Mouse (Mus musculus) intestine, embryonic 16.5 days (tissue): ENCODE measurements around the gene Bik. TPM values are rescaled to one million over a fixed set of nuclear protein-coding genes. Genes with fewer than 3 reads are reported as not detected.
A peak's percentile ranks its signal among the peaks of the same experiment; 100 is the strongest.

Source experiments
- ATAC-seq: fragments of 200-750 bp; cut with Nextera tagmentation; 2 replicates; pipeline ENCODE4 v1.8.0; 2017; ENCODE audit warnings: moderate TSS enrichment, moderate library complexity
- H3K27ac ChIP-seq: fragments of 300-500 bp; sonication (generic); 2 replicates; pipeline ENCODE4 v1.5.1; 2014; ENCODE audit warnings: mild to moderate bottlenecking, low read length
- H3K27me3 ChIP-seq: fragments of 300-500 bp; sonication (generic); replicated peaks from 2 replicates; pipeline ENCODE4 v1.6.1; 2014; ENCODE audit warnings: low read length, control low read depth, mixed read lengths; ENCODE audit not compliant: control insufficient read depth, insufficient read depth
- H3K36me3 ChIP-seq: fragments of 300-500 bp; sonication (generic); 2 replicates; pipeline ENCODE4 v1.6.1; 2014; ENCODE audit warnings: low read length, control low read depth; ENCODE audit not compliant: control insufficient read depth, insufficient read depth
- H3K4me1 ChIP-seq: fragments of 300-500 bp; sonication (generic); 2 replicates; pipeline ENCODE4 v1.6.1; 2014; ENCODE audit warnings: low read length, control low read depth, mixed read lengths; ENCODE audit not compliant: control insufficient read depth, insufficient read depth
- H3K4me2 ChIP-seq: fragments of 300-500 bp; sonication (generic); 2 replicates; pipeline ENCODE4 v1.6.1; 2014; ENCODE audit warnings: low read depth, low read length, control low read depth
- H3K4me3 ChIP-seq: fragments of 300-500 bp; sonication (generic); 2 replicates; pipeline ENCODE4 v1.5.1; 2014; ENCODE audit warnings: mild to moderate bottlenecking, low read length
- H3K9ac ChIP-seq: fragments of 300-500 bp; sonication (generic); 2 replicates; pipeline ENCODE4 v1.6.1; 2014; ENCODE audit warnings: low read depth, low read length
- H3K9me3 ChIP-seq: fragments of 300-500 bp; sonication (generic); 2 replicates; pipeline ENCODE4 v1.6.1; 2016; ENCODE audit warnings: low read length, control low read depth; ENCODE audit not compliant: control insufficient read depth
- WGBS: fragments of 180-500 bp; shearing (Covaris S2); extraction: QIAGEN DNeasy Blood & Tissue Kit; methylation state at CpG from one replicate; pipeline ENCODE4 v1.1.7; 2014; 5-methylcytosine and 5-hydroxymethylcytosine counted together
- polyA plus RNA-seq: library from polyadenylated mRNA; unstranded; fragments of >200 nt; fragmentation: Nextera tagmentation; extraction: Ambion mirVana; gene quantifications from 2 replicates; pipeline ENCODE4 v1.2.1, GENCODE M21; 2015

Gene Bik
- polyA plus RNA-seq = 3.1 and 4.3 TPM in 2 replicates

DNA sequence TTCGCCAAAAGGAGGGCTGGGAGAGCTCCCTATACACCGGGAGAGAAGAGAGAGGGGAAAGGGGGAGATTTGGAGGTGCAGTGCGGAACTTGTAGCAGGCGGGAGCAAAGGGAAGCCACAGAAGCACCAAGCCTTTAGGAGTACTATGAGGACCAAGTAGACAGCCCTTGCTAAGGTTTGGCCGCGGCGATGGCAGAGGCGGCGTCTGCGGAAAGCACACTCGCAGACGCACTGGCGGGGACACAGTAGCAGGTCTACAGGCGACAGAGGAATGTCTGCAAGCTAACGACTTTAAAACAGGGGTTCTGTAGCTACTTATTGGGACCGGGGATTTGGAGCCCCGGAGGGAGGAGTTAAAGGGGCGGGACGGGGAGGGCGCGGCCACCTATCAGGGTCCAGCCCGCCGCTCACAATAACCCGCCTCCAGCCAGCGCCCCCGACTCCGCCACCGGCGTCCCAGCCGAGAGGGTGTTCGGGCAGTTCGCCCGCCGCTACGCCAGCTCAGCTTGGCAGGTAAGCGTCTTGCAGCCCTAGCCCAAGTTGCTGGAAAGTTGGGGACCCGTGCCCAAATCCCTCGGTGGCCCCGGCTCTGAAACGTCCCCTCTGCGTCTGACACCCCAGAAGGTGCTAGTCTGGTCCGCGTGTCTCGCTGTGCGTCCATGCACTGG, at the start of gene Bik:
Gene Bik (plus strand): TSS at position 439 of the 668 bp plus-strand sequence.
- Histone ChIP-seq H3K4me3 (peak within 1 kb of the TSS; percentile 64), H3K9me3 (no peaks in the 10 kb centered on the region), H3K9ac (peak within 1 kb of the TSS; percentile 67), H3K4me1 (peaks cover 21% of the 10 kb centered on the region), H3K36me3 (no peaks in the 10 kb centered on the region), H3K27ac (no peak within 1 kb of the TSS), H3K4me2 (peak within 1 kb of the TSS; percentile 97), H3K27me3 (peaks cover 24% of the 10 kb centered on the region)
- under 1% methylated on average over 45 of the region's 45 CpGs for WGBS
- ATAC-seq = peak; percentile 82

DNA sequence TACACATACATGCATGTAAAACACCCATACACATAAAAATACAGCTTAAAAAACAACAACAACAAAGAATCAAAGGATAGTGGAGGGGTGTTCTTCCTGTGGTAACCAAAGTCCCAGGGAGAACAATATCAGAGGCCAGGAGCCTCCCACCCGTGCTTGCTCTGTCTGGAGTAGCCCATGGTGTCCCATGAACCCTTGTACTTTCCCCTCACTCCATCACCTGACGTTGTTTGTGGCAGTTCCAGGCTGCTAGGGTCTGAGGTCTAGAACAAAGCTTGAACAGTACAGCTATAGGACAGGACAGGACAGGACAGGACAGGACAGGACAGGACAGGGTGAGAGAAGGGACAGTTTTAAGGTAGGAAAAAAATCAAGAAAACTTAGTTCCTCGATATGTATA, 48.6 kb upstream of the Bik start:
- 64% methylated on average over 3 of the region's 3 CpGs for WGBS
- ATAC-seq = no peak
- Histone ChIP-seq H3K36me3 (no peaks in the 10 kb centered on the region), H3K9ac (no peak overlapping the region), H3K4me3 (no peak overlapping the region), H3K4me2 (no peak overlapping the region), H3K27me3 (no peaks in the 10 kb centered on the region), H3K4me1 (peaks cover 18% of the 10 kb centered on the region), H3K9me3 (no peaks in the 10 kb centered on the region), H3K27ac (no peak overlapping the region)

DNA sequence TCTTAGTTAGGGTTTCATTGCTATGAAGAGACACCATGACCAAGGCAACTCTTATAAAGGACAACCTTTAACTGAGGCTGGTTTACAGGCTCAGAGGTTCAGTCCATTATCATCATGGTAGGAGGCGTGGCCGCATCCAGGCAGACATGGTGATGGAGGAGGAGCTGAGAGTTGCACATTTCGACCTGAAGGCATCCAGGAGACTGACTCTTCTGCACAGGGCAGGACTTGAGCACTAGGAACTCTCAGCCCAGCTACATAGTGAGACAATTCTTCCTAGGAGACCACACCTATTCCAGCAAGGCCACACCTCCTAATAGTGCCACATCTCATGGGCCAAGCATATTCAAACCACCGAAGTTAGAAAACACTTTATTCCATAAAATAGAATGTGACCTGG, 46.8 kb upstream of the Bik start:
- WGBS = 87% methylated on average over 4 of the region's 4 CpGs
- Histone ChIP-seq H3K9ac (no peak overlapping the region), H3K36me3 (0 out of 2 replicates have a peak, but pooled peaks cover 2% of the 10 kb centered on the region), H3K4me2 (no peak overlapping the region), H3K9me3 (no peaks in the 10 kb centered on the region), H3K27ac (no peak overlapping the region), H3K27me3 (no peaks in the 10 kb centered on the region), H3K4me3 (no peak overlapping the region), H3K4me1 (peaks cover 5% of the 10 kb centered on the region)
- no peak for ATAC-seq

DNA sequence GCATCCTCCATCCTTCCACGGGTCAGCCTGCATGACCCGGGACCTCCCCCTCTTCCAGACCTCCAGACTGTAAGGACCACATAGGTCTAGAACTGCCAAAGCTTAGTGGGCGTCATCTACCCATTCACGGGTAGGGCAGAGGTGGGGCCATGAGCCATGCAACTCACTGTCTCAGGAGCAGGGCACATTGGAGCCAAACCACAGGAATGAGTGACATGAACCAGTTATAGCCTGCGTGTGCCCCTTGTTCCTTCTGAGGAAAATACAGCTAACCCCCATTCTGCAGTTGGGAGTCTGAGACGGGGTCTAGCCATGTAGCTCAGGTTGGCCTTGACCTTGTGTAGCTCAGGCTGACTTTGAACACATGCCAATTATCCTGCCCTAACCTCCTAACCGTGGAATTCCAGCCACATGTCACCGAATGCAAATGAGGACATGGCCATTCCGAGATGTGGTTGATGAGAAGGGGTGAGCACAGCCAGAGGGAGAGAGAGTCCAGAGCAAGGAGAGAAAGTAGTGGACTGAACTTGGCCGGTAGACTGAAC, 45.4 kb upstream of the Bik start:
- 70% methylated on average over 10 of the region's 10 CpGs for WGBS
- no peaks in the 10 kb centered on the region for H3K27me3 ChIP-seq
- H3K9me3 ChIP-seq = no peaks in the 10 kb centered on the region
- H3K9ac ChIP-seq = no peak overlapping the region
- H3K4me3 ChIP-seq = no peak overlapping the region
- H3K4me1 ChIP-seq = 0 out of 2 replicates have a peak, but pooled peaks cover 3% of the 10 kb centered on the region
- H3K36me3 ChIP-seq = 0 out of 2 replicates have a peak, but pooled peaks cover 2% of the 10 kb centered on the region
- ATAC-seq = no peak
- H3K27ac ChIP-seq = no peak overlapping the region
- no peak overlapping the region for H3K4me2 ChIP-seq

DNA sequence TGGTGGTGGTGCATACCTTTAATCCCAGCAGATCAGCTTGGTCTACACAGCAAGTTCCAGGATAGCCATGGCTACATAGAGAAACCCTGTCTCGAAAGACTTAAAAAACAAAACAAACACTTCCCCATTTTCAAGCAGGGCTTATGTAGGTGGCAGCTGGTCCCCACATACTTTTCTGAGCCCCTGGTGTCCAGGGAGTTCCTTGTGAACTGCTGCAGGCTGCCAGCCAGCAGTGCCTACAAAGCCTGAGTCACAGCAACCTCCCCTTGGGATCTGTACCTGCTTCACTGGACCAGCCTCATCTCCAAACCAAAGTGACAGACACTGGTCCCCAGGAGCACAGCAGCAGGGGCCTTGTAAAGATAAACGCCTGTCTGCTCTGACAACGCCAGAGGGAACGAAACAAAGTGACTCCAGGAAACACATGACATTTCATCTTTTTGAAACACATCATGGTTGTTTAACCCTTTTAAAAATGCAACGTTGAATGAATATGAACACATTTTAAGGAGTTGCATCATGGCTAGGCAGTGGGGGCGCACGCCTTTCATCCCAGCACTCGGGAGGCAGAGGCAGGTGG, 43.9 kb upstream of the Bik start:
- no peaks in the 10 kb centered on the region for H3K27me3 ChIP-seq
- 0 out of 2 replicates have a peak, but pooled peaks cover 2% of the 10 kb centered on the region for H3K36me3 ChIP-seq
- H3K4me1 ChIP-seq = 0 out of 2 replicates have a peak, but pooled peaks cover 3% of the 10 kb centered on the region
- H3K4me3 ChIP-seq = no peak overlapping the region
- no peaks in the 10 kb centered on the region for H3K9me3 ChIP-seq
- H3K9ac ChIP-seq = no peak overlapping the region
- H3K4me2 ChIP-seq = no peak overlapping the region
- no peak overlapping the region for H3K27ac ChIP-seq
- no peak for ATAC-seq
- 73% methylated on average over 8 of the region's 8 CpGs for WGBS

DNA sequence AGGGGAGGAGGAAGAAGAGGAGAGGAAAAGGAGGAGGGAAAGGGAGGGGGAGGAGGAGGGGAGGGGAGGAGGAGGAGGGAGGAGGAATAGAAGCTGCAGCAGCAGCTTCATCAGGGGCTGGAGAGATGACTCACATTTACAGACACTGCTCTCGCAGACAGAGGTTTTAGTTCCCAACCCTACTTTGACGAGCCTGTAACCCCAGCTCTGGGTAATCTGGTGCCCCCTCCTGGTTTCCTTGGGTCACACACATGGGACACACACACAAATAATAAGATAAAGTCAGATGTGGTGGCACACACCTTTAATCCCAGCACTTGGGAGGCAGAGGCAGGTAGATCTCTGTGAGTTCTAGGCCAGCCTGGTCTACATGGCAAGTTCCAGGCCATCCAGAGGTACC, 43.2 kb upstream of the Bik start:
- WGBS = 33% methylated on average over 2 of the region's 2 CpGs
- Histone ChIP-seq H3K9ac (no peak overlapping the region), H3K27me3 (no peaks in the 10 kb centered on the region), H3K9me3 (no peaks in the 10 kb centered on the region), H3K4me2 (no peak overlapping the region), H3K4me1 (0 out of 2 replicates have a peak, but pooled peaks cover 3% of the 10 kb centered on the region), H3K36me3 (0 out of 2 replicates have a peak, but pooled peaks cover 2% of the 10 kb centered on the region), H3K4me3 (no peak overlapping the region), H3K27ac (no peak overlapping the region)
- ATAC-seq = 0 out of 2 replicates have a peak, but pooled peaks have one; percentile 32

DNA sequence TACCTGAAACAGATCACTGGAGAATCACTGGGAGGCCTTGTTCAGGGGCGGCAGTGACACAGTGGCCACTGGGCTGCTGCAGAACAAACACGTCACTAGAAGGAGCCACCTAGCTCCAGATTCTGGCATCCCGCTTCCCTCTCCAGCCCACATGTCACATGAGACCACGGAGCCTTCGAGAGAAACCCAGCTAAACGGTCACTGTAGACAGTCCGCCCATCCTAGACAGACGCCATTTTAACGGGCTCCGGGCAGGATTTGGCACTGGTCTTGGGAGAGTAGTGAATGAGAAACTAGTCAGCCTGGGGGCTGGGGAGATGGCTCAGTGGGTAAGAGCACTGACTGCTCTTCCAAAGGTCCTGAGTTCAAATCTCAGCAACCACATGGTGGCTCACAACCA, 42.4 kb upstream of the Bik start:
- Histone ChIP-seq H3K36me3 (0 out of 2 replicates have a peak, but pooled peaks cover 2% of the 10 kb centered on the region), H3K27ac (no peak overlapping the region), H3K27me3 (no peaks in the 10 kb centered on the region), H3K4me3 (no peak overlapping the region), H3K9ac (no peak overlapping the region), H3K4me1 (0 out of 2 replicates have a peak, but pooled peaks cover 3% of the 10 kb centered on the region), H3K4me2 (no peak overlapping the region), H3K9me3 (no peaks in the 10 kb centered on the region)
- ATAC-seq = no peak
- WGBS = 89% methylated on average over 10 of the region's 10 CpGs

DNA sequence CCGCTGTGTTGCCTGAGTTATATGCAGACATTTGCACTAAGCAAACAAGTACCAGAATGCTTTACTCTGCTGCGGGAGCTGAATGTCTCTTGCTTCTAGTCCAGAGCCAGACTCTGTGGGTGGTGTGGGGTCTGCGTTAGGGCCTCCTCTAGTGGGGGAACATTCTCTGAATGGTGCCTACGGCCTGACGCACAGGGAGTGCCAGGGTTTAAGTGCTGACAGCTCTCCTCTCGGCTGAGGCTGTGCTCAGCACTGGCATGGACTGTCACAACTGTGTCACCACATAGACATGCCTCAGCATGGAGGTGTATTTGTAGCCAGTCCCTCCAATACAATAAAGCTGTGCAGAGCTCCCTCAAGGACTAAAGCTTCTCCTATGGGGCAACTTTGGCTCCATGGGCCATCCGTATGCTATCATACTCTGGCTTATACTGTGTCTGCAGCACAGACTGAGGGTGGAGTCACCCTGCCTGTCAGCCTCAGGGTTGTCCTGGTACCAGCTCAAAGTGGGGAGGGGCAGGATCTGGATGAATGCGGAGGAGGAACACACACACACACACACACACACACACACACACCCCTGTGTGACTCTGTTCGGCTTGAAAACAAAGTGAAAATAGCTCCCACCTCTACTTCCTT, 39.1 kb upstream of the Bik start:
- no peak for ATAC-seq
- Histone ChIP-seq H3K4me2 (no peak overlapping the region), H3K27me3 (no peaks in the 10 kb centered on the region), H3K4me3 (no peak overlapping the region), H3K36me3 (0 out of 2 replicates have a peak, but pooled peaks cover 2% of the 10 kb centered on the region), H3K9ac (no peak overlapping the region), H3K4me1 (no peaks in the 10 kb centered on the region), H3K27ac (no peak overlapping the region), H3K9me3 (no peaks in the 10 kb centered on the region)
- WGBS = 78% methylated on average over 9 of the region's 9 CpGs

DNA sequence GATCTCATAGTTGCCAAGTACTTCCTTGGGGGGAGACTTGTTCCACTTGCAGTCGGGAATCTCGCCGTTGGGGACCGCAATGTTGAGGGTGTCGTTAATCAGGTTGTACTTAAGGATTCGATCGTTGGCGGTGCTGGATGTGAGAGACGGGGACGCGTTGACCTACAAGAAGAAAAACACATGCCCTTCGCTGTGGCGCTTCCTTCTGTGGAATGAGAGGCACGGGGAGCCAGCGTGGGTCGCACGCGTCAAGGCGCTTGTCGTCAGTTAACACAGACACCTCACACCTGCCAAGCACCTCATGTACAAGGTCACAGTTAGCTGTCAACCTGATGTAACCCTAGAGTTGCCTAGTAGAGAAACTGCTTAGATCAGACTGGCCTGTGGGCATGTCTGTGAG, 37.2 kb upstream of the Bik start:
- Histone ChIP-seq H3K4me3 (no peak overlapping the region), H3K4me2 (no peak overlapping the region), H3K9ac (no peak overlapping the region), H3K27me3 (no peaks in the 10 kb centered on the region), H3K36me3 (0 out of 2 replicates have a peak, but pooled peaks cover 3% of the 10 kb centered on the region), H3K9me3 (no peaks in the 10 kb centered on the region), H3K27ac (no peak overlapping the region), H3K4me1 (no peaks in the 10 kb centered on the region)
- 90% methylated on average over 20 of the region's 20 CpGs for WGBS
- ATAC-seq = no peak
